Mouse (Mus musculus): ENCODE results near the gene Fbxl7. TPM values are rescaled to one million over a fixed set of nuclear protein-coding genes. Genes with fewer than 3 reads are reported as not detected.

Fbxl7 gene
- polyA plus RNA-seq (2014; fragmentation: Nextera tagmentation; extraction: Ambion mirVana), result 21.2 and 24.6 TPM in 2 replicates

DNA sequence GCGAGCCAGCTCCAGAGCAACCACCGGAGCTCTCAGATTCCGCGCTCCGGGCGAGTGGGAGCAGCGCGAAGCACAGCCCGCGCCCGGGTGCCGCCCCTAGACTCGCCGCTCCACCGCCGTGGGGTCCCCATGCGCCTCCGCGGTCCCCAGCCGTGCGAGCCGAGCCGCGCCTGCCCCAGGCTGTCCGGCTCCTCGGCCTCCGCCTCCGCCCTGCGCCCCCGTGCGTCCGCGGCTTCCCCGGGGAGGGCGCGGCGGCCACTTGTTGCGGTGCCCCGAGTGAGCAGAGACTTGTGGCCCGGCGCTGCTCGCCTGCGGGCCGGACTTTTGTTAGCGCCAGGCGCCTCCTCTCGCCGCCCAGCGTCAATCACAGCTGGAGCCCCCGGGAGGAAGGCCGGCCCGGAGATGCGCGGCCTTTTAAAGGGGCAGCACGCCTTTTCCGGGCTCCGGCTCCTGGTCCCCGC is at the start of gene Fbxl7:
Gene Fbxl7 (minus strand): TSS at position 330 of the 461 bp plus-strand sequence.
- Histone ChIP-seq H3K4me1 (replicated peaks; ENCODE audit: control insufficient read depth, insufficient read depth, low read length) (peaks cover 13% of the 10 kb centered on the region), H3K36me3 (ENCODE audit: control insufficient read depth, insufficient read depth, low read length) (no peaks in the 10 kb centered on the region), H3K4me2 (ENCODE audit: low read length) (peak within 1 kb of the TSS; percentile 76), H3K4me3 (ENCODE audit: low read depth, low read length) (peak within 1 kb of the TSS; percentile 87), H3K27me3 (replicated peaks; ENCODE audit: control insufficient read depth, insufficient read depth, low read length) (no peaks in the 10 kb centered on the region), H3K27ac (ENCODE audit: low read depth) (peak within 1 kb of the TSS; percentile 93), H3K9me3 (ENCODE audit: control insufficient read depth, low read length) (no peaks in the 10 kb centered on the region), H3K9ac (ENCODE audit: low read length) (peak within 1 kb of the TSS; percentile 85)
- WGBS, result under 1% methylated on average over 58 of the region's 58 CpGs
- ATAC-seq (replicated peaks; ENCODE audit: low FRiP score, low TSS enrichment, low read depth), result peak; percentile 92
- DNase-seq (ENCODE audit: low spot score), result peak; percentile 90

DNA sequence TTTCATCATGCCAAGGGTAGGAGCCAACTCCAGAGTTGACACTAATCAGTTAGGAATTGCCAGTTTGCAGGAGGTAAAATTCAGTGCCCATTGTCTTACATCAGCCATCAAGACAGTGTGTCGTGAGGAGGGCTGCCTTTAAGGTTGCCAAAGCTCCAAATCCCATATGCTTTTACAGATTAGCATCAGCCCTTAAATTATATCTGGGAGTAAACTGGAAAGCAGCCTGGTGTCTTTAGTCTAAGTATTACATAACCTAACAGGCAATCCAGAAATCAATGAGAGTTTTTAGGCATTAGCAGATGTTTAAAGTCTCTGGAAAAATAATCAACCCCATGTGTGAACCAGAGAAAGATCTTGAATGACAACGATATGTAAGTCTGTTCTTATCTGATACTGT is 26.6 kb upstream of the Fbxl7 start:
- no peak overlapping the region for H3K4me3 ChIP-seq (ENCODE audit: low read depth, low read length)
- H3K27me3 ChIP-seq (replicated peaks; ENCODE audit: control insufficient read depth, insufficient read depth, low read length), result no peaks in the 10 kb centered on the region
- no peaks in the 10 kb centered on the region for H3K36me3 ChIP-seq (ENCODE audit: control insufficient read depth, insufficient read depth, low read length)
- no peaks in the 10 kb centered on the region for H3K4me1 ChIP-seq (replicated peaks; ENCODE audit: control insufficient read depth, insufficient read depth, low read length)
- no peak overlapping the region for H3K27ac ChIP-seq (ENCODE audit: low read depth)
- WGBS, result 86% methylated on average over 2 of the region's 2 CpGs
- DNase-seq (ENCODE audit: low spot score) (no peak), ATAC-seq (replicated peaks; ENCODE audit: low FRiP score, low TSS enrichment, low read depth) (no peak)
- no peak overlapping the region for H3K4me2 ChIP-seq (ENCODE audit: low read length)
- H3K9ac ChIP-seq (ENCODE audit: low read length), result no peak overlapping the region
- no peaks in the 10 kb centered on the region for H3K9me3 ChIP-seq (ENCODE audit: control insufficient read depth, low read length)

DNA sequence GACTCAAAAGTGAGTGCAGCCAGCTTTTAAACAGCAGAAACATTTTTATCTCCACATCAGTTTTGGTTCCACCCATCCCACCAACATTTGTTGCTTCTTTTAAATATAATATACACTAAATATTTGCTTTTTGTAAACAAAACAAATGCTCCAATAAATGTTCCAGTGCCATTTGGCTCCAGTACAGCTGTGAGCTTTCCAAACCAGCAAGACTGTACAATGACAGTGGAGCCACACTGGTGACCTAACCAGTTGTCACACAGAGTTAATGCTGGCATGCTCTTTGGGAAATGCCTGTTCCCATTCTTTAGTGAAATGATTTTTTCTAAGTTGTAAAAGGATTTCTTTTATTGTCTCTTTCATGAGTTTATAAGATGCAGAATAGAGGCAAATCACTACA is 18.0 kb upstream of the Fbxl7 start:
- DNase-seq (ENCODE audit: low spot score), result no peak

DNA sequence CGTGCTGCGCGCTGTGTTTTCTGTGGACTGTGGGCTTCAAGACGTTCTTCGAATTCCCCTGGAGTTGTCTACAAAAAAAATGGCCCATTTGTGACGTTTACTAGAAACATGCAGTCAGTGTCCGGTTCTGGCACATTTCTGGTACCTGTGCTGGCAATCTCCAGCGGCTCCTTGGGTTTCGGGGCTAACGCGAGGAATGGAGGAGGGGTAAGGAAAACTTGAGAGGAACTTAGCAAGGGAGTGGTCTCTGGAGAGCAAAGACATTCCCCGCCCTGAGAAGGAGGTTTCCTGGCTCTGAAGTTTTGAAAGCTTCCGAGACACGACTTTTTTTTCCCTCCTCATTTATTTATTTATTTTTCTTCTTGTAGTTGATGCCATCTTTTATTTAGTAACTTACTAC is 381 bp upstream of the Fbxl7 start:
- H3K27me3 ChIP-seq (replicated peaks; ENCODE audit: control insufficient read depth, insufficient read depth, low read length), result no peaks in the 10 kb centered on the region
- peak overlapping the region; percentile 76 for H3K4me2 ChIP-seq (ENCODE audit: low read length)
- peak overlapping the region; percentile 85 for H3K9ac ChIP-seq (ENCODE audit: low read length)
- ATAC-seq (replicated peaks; ENCODE audit: low FRiP score, low TSS enrichment, low read depth), result peak; percentile 28; the same call in 1 of the 2 replicates
- peak overlapping the region; percentile 93 for H3K27ac ChIP-seq (ENCODE audit: low read depth)
- peaks cover 13% of the 10 kb centered on the region for H3K4me1 ChIP-seq (replicated peaks; ENCODE audit: control insufficient read depth, insufficient read depth, low read length)
- no peaks in the 10 kb centered on the region for H3K36me3 ChIP-seq (ENCODE audit: control insufficient read depth, insufficient read depth, low read length)
- no peak for DNase-seq (ENCODE audit: low spot score)
- no peaks in the 10 kb centered on the region for H3K9me3 ChIP-seq (ENCODE audit: control insufficient read depth, low read length)
- H3K4me3 ChIP-seq (ENCODE audit: low read depth, low read length), result peak overlapping the region; percentile 87
- under 1% methylated on average over 14 of the region's 14 CpGs for WGBS

More for the DNA sequence above, 18.0 kb upstream of the Fbxl7 start:
- H3K36me3 ChIP-seq (ENCODE audit: control insufficient read depth, insufficient read depth, low read length), result no peaks in the 10 kb centered on the region
- no peak overlapping the region for H3K4me2 ChIP-seq (ENCODE audit: low read length)
- H3K27ac ChIP-seq (ENCODE audit: low read depth), result no peak overlapping the region
- H3K27me3 ChIP-seq (replicated peaks; ENCODE audit: control insufficient read depth, insufficient read depth, low read length), result no peaks in the 10 kb centered on the region
- no peak for ATAC-seq (replicated peaks; ENCODE audit: low FRiP score, low TSS enrichment, low read depth)
- no peak overlapping the region for H3K4me3 ChIP-seq (ENCODE audit: low read depth, low read length)
- H3K9me3 ChIP-seq (ENCODE audit: control insufficient read depth, low read length), result no peaks in the 10 kb centered on the region
- H3K9ac ChIP-seq (ENCODE audit: low read length), result no peak overlapping the region
- no peaks in the 10 kb centered on the region for H3K4me1 ChIP-seq (replicated peaks; ENCODE audit: control insufficient read depth, insufficient read depth, low read length)

DNA sequence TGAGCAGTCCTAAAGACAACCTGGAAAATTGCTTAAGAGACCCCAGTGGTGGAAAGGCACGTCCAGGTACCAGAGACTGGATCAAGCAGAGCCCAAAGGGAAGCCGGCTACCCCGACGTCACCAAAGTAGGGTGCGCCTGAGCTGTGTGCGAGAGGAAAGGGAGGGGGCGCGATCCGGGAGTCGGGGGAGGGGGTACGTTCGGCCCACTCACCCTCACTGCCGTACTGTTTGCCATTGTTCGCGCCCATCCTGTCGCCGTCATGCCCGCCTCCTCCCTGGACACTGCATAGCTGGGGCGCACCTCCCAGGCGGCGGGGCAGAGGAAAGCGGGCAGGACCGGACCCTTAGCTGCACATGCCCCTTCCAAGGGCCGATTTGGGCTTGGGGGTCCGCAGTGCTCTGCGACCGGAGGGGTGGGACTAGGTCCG is 565 bp downstream of the Fbxl7 start:
- Histone ChIP-seq H3K4me3 (ENCODE audit: low read depth, low read length) (peak overlapping the region; percentile 87), H3K4me1 (replicated peaks; ENCODE audit: control insufficient read depth, insufficient read depth, low read length) (peaks cover 13% of the 10 kb centered on the region), H3K4me2 (ENCODE audit: low read length) (peak overlapping the region; percentile 76), H3K27ac (ENCODE audit: low read depth) (peak overlapping the region; percentile 93), H3K36me3 (ENCODE audit: control insufficient read depth, insufficient read depth, low read length) (no peaks in the 10 kb centered on the region), H3K9me3 (ENCODE audit: control insufficient read depth, low read length) (no peaks in the 10 kb centered on the region), H3K27me3 (replicated peaks; ENCODE audit: control insufficient read depth, insufficient read depth, low read length) (no peaks in the 10 kb centered on the region), H3K9ac (ENCODE audit: low read length) (peak overlapping the region; percentile 85)
- WGBS, result 1% methylated on average over 14 of the region's 28 CpGs
- ATAC-seq (replicated peaks; ENCODE audit: low FRiP score, low TSS enrichment, low read depth) (peak; percentile 75), DNase-seq (ENCODE audit: low spot score) (no peak)

DNA sequence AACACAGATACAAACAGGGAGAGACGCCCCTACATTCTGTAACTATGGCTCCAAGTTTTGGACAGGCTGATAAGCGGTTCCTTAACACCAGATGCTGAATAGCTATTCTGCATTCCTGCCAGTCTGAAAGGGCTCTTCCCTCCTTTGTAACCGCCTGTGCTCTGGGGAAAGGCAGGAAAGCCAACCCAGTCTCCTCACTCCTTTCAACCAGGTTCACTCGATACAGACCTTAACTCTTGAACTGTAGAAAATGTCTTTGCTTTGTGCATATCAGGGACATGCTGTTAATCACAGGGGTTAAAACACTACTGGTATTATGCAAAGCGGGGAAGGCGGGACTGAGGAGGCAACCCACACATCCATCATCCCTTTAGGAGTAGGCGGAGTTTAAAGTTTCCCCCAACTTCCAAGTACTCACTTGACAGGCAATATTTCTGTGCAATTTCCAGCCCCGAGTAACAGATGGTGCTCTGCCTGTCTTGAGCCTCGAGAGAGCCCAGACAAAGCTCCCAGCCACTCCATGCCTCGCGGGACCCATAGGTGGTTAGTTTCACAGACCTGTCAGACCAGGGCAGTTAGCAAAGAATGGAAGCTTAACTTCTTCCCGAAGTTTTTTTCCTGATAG is 1.2 kb downstream of the Fbxl7 start:
- WGBS, result 3% methylated on average over 12 of the region's 12 CpGs
- no peak for ATAC-seq (replicated peaks; ENCODE audit: low FRiP score, low TSS enrichment, low read depth)
- H3K36me3 ChIP-seq (ENCODE audit: control insufficient read depth, insufficient read depth, low read length), result no peaks in the 10 kb centered on the region
- H3K27me3 ChIP-seq (replicated peaks; ENCODE audit: control insufficient read depth, insufficient read depth, low read length), result no peaks in the 10 kb centered on the region
- peak; percentile 82 for DNase-seq (ENCODE audit: low spot score)
- peak overlapping the region; percentile 76 for H3K4me2 ChIP-seq (ENCODE audit: low read length)
- H3K9me3 ChIP-seq (ENCODE audit: control insufficient read depth, low read length), result no peaks in the 10 kb centered on the region
- H3K4me3 ChIP-seq (ENCODE audit: low read depth, low read length), result peak overlapping the region; percentile 87
- H3K27ac ChIP-seq (ENCODE audit: low read depth), result peak overlapping the region; percentile 93
- H3K9ac ChIP-seq (ENCODE audit: low read length), result peak overlapping the region; percentile 85
- H3K4me1 ChIP-seq (replicated peaks; ENCODE audit: control insufficient read depth, insufficient read depth, low read length), result peaks cover 13% of the 10 kb centered on the region

DNA sequence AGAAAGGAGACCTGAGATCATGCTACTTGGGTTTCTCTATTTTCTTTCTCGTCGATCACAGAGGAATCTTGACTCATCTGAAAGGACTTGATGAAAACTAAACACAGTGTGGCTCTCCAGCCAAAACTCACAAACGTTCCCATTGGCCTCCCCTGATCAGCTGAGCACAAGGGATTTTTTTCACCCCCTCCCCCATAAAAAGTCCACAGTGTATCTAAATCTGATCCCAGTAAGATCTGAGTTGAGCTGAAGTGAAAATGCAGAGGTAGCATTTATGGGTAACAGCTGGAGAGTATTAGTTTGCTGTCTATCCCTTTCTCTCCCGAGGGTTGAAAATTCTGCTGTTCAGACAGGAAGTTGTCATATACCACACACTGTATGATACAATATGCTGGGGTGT is 2.2 kb downstream of the Fbxl7 start:
- Histone ChIP-seq H3K4me2 (ENCODE audit: low read length) (peak overlapping the region; percentile 76), H3K4me3 (ENCODE audit: low read depth, low read length) (peak overlapping the region; percentile 87), H3K27ac (ENCODE audit: low read depth) (no peak overlapping the region; the same call in 1 of the 2 replicates), H3K36me3 (ENCODE audit: control insufficient read depth, insufficient read depth, low read length) (no peaks in the 10 kb centered on the region), H3K27me3 (replicated peaks; ENCODE audit: control insufficient read depth, insufficient read depth, low read length) (no peaks in the 10 kb centered on the region), H3K9ac (ENCODE audit: low read length) (0 out of 2 replicates have a peak overlapping the region, but pooled peaks have one; percentile 2), H3K4me1 (replicated peaks; ENCODE audit: control insufficient read depth, insufficient read depth, low read length) (peaks cover 13% of the 10 kb centered on the region), H3K9me3 (ENCODE audit: control insufficient read depth, low read length) (no peaks in the 10 kb centered on the region)
- 28% methylated on average over 4 of the region's 4 CpGs for WGBS
- DNase-seq (ENCODE audit: low spot score) (no peak), ATAC-seq (replicated peaks; ENCODE audit: low FRiP score, low TSS enrichment, low read depth) (no peak)

DNA sequence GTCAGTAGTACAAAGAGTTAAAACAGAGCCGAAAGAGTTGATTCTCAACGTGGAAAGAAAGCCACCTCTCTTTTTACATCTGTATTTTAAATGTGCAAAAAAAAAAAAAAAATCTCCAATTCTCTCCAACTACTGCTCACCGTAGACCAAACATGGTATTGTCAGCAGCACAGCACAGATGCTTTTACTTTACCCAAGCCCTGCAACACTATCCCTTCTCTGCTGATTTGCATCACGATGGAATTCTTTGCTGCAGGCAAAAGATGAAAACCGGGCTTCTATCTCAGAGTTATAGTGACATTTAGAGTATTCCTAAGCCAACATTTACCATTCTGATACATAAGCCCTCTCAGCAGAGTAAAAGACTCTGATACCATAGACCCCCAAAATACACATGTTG is 5.4 kb downstream of the Fbxl7 start:
- Histone ChIP-seq H3K9ac (ENCODE audit: low read length) (no peak overlapping the region), H3K4me3 (ENCODE audit: low read depth, low read length) (no peak overlapping the region), H3K9me3 (ENCODE audit: control insufficient read depth, low read length) (no peaks in the 10 kb centered on the region), H3K4me2 (ENCODE audit: low read length) (no peak overlapping the region), H3K27me3 (replicated peaks; ENCODE audit: control insufficient read depth, insufficient read depth, low read length) (no peaks in the 10 kb centered on the region), H3K27ac (ENCODE audit: low read depth) (no peak overlapping the region), H3K36me3 (ENCODE audit: control insufficient read depth, insufficient read depth, low read length) (no peaks in the 10 kb centered on the region), H3K4me1 (replicated peaks; ENCODE audit: control insufficient read depth, insufficient read depth, low read length) (peaks cover 24% of the 10 kb centered on the region)
- ATAC-seq (replicated peaks; ENCODE audit: low FRiP score, low TSS enrichment, low read depth), result no peak
- DNase-seq (ENCODE audit: low spot score), result no peak
- WGBS, result 64% methylated on average over 5 of the region's 5 CpGs

DNA sequence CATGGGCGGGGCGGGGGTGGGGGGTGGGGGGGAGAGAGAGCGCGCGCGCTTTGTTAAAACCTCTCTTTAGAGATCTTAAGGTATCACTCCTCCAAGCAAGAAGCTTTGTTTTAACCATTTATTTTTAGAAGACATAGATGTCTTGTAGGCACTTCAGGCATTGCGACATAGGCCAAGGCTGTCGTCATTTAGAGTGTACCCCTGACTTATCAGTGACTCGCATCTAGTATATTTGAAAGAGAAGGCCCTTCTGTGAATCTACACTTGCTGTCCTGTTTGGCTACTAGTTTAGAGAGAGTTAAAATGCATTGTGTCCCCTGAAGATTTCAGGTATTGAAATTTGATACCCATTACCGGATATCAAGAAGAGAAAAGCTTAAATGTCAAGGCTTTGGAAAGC is 7.2 kb downstream of the Fbxl7 start:
- H3K4me3 ChIP-seq (ENCODE audit: low read depth, low read length), result no peak overlapping the region
- 78% methylated on average over 10 of the region's 10 CpGs for WGBS
- no peak for DNase-seq (ENCODE audit: low spot score)

More for the DNA sequence above, 7.2 kb downstream of the Fbxl7 start:
- Histone ChIP-seq H3K9ac (ENCODE audit: low read length) (no peak overlapping the region), H3K4me1 (replicated peaks; ENCODE audit: control insufficient read depth, insufficient read depth, low read length) (peaks cover 21% of the 10 kb centered on the region), H3K27ac (ENCODE audit: low read depth) (no peak overlapping the region), H3K9me3 (ENCODE audit: control insufficient read depth, low read length) (no peaks in the 10 kb centered on the region), H3K27me3 (replicated peaks; ENCODE audit: control insufficient read depth, insufficient read depth, low read length) (no peaks in the 10 kb centered on the region), H3K36me3 (ENCODE audit: control insufficient read depth, insufficient read depth, low read length) (no peaks in the 10 kb centered on the region), H3K4me2 (ENCODE audit: low read length) (no peak overlapping the region)
- no peak for ATAC-seq (replicated peaks; ENCODE audit: low FRiP score, low TSS enrichment, low read depth)

All from intestine, embryonic 14.5 days (tissue).